Mouse (Mus musculus): ENCODE measurements at regions not wholly inside any gene's neighbourhood (a gene's known extent, or its start where the extent isn't known, plus 50 kb on each side); places are given as distances from the start of the nearest gene placed in this dataset.
A peak's percentile ranks its signal among the peaks of the same experiment; 100 is the strongest.
"Not testable (repeated sequence)": the region's sequence is repeated elsewhere in the genome, so short reads cannot be mapped to it uniquely, and the experiment has no call there.

DNA sequence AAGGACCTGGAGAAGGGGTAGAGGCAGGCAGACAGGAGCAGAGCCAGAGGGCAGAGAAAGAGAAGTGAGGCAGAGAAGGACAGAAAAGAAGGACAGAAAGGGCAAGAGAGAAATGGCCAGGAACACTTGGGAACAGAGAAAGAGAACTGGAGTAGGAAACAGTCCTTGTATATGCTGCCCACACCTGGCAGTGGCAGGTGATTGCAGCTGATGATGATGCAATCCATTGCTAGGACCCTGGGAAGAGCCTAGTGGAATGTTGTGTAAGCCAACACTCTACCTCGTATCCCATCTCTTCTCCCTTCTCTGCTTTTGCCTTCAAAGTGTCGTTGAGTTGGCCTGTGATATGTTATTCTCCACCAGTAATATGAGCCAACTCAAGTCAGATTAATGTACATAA lies 1195.9 kb downstream of the 9330182O14Rik start:
- H3K9me3 ChIP-seq (ENCODE audit: low read length): no peaks in the 10 kb centered on the region
- no peaks in the 10 kb centered on the region for H3K36me3 ChIP-seq (ENCODE audit: insufficient read depth, low read length)
- no peak overlapping the region for H3K4me3 ChIP-seq (replicated peaks; ENCODE audit: low read length)
- TF ChIP-seq CTCF (conservative IDR thresholded peaks at IDR 0.05; ENCODE audit: low read length) (no peak; the same call in 1 of the 2 replicates), POU5F1 (IDR thresholded peaks at IDR 0.05; ENCODE audit: borderline replicate concordance, low read length) (no peak), NANOG (IDR thresholded peaks at IDR 0.05; ENCODE audit: borderline replicate concordance, low read length) (no peak)
- H3K4me1 ChIP-seq (replicated peaks; ENCODE audit: low read depth, low read length): peaks cover 6% of the 10 kb centered on the region; the same call in 1 of the 2 replicates
- no peaks in the 10 kb centered on the region for H3K27me3 ChIP-seq (ENCODE audit: insufficient read depth, low read length)

DNA sequence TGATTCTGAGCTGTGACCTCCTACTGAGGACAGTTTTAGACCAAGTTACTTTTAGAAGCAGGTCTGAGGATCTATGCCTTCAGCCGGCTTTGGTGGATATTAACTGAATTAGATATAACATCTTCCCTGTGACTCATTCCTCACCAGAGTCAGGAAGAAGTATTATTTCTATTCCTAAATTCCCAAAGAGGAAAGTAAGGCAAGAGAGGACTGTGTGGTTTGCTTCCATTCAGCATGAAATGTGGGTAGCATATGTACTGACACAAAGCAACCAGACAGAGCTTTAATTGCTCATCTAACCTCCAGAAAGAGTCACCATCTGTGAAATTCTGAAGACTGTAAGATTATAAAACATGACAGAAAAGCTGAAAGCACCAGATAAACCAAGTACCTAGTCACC lies 1198.3 kb downstream of the 9330182O14Rik start:
- TF ChIP-seq POU5F1 (IDR thresholded peaks at IDR 0.05; ENCODE audit: borderline replicate concordance, low read length): no peak
- TF ChIP-seq CTCF (conservative IDR thresholded peaks at IDR 0.05; ENCODE audit: low read length): no peak
- no peak for TF ChIP-seq NANOG (IDR thresholded peaks at IDR 0.05; ENCODE audit: borderline replicate concordance, low read length)
- peaks cover 6% of the 10 kb centered on the region; the same call in 1 of the 2 replicates for H3K4me1 ChIP-seq (replicated peaks; ENCODE audit: low read depth, low read length)

DNA sequence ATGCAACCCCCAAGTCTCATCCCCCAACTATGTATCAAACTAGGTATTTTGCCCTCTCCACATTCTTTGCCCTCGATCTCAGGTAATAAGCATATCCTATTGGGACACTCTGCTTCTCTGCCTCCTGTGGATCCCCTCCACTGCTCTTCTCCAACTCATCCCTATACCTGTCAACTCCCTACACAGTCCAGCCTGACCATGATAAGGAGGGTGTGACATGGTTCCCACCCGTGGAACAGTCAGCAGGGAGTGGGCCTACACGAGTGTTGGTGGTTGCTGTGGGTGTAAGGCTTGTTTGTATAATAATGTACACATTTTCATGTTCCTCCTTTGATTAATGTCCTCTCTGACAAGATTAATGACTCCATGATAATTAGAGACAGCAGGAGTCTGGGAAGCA lies 1199.0 kb downstream of the 9330182O14Rik start:
- Histone ChIP-seq H3K36me3 (ENCODE audit: insufficient read depth, low read length) (no peaks in the 10 kb centered on the region), H3K9me3 (ENCODE audit: low read length) (no peaks in the 10 kb centered on the region), H3K4me1 (replicated peaks; ENCODE audit: low read depth, low read length) (peaks cover 6% of the 10 kb centered on the region; the same call in 1 of the 2 replicates), H3K27me3 (ENCODE audit: insufficient read depth, low read length) (no peaks in the 10 kb centered on the region), H3K4me3 (replicated peaks; ENCODE audit: low read length) (no peak overlapping the region)
- no peak for TF ChIP-seq NANOG (IDR thresholded peaks at IDR 0.05; ENCODE audit: borderline replicate concordance, low read length)

More for the DNA sequence above, 1198.3 kb downstream of the 9330182O14Rik start:
- H3K9me3 ChIP-seq (ENCODE audit: low read length): no peaks in the 10 kb centered on the region
- H3K4me3 ChIP-seq (replicated peaks; ENCODE audit: low read length): no peak overlapping the region
- no peaks in the 10 kb centered on the region for H3K36me3 ChIP-seq (ENCODE audit: insufficient read depth, low read length)
- H3K27me3 ChIP-seq (ENCODE audit: insufficient read depth, low read length): no peaks in the 10 kb centered on the region

DNA sequence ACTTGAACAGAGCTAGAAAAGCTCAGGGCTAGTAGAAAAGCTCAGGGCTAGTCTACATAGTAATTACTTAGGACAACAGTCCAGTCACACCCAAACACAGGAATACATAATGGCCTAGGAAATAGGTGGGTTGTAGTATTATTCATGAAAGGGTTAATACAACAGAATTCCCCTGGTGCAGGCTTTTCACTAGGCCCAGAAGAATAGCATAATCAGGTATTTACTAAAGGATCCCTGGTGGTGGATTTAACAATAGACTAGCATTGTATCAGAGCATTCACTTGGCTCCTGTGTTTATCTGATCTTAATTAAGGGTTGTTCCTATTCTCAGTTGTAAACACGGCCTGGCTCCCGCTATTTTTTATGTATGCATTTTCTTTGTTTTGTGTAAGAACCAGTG lies 1206.5 kb downstream of the 9330182O14Rik start:
- TF ChIP-seq NANOG (IDR thresholded peaks at IDR 0.05; ENCODE audit: borderline replicate concordance, low read length): 0 out of 2 replicates have a peak, but pooled peaks have one; percentile 8
- peaks cover 17% of the 10 kb centered on the region for H3K9me3 ChIP-seq (ENCODE audit: low read length)
- not testable (repeated sequence) for H3K4me3 ChIP-seq (replicated peaks; ENCODE audit: low read length); H3K27me3 ChIP-seq (ENCODE audit: insufficient read depth, low read length); H3K36me3 ChIP-seq (ENCODE audit: insufficient read depth, low read length); H3K4me1 ChIP-seq (replicated peaks; ENCODE audit: low read depth, low read length)

GRCm38 (mm10) chr15:41345554-41345953 lies 1211.4 kb downstream of the 9330182O14Rik start:
- no peak for TF ChIP-seq POU5F1 (IDR thresholded peaks at IDR 0.05; ENCODE audit: borderline replicate concordance, low read length)
- TF ChIP-seq CTCF (conservative IDR thresholded peaks at IDR 0.05; ENCODE audit: low read length): peak; percentile 16; the same call in 1 of the 2 replicates
- no peaks in the 10 kb centered on the region for H3K27me3 ChIP-seq (ENCODE audit: insufficient read depth, low read length)
- peaks cover 4% of the 10 kb centered on the region; the same call in 1 of the 2 replicates for H3K4me1 ChIP-seq (replicated peaks; ENCODE audit: low read depth, low read length)
- peaks cover 13% of the 10 kb centered on the region for H3K9me3 ChIP-seq (ENCODE audit: low read length)
- H3K36me3 ChIP-seq (ENCODE audit: insufficient read depth, low read length): no peaks in the 10 kb centered on the region
- no peak overlapping the region for H3K4me3 ChIP-seq (replicated peaks; ENCODE audit: low read length)

GRCm38 (mm10) chr15:41347221-41347620 lies 1213.1 kb downstream of the 9330182O14Rik start:
- Histone ChIP-seq H3K4me3 (replicated peaks; ENCODE audit: low read length) (peak overlapping the region; percentile 84), H3K27me3 (ENCODE audit: insufficient read depth, low read length) (no peaks in the 10 kb centered on the region), H3K36me3 (ENCODE audit: insufficient read depth, low read length) (no peaks in the 10 kb centered on the region), H3K9me3 (ENCODE audit: low read length) (no peaks in the 10 kb centered on the region), H3K4me1 (replicated peaks; ENCODE audit: low read depth, low read length) (peaks cover 15% of the 10 kb centered on the region)
- TF ChIP-seq NANOG (IDR thresholded peaks at IDR 0.05; ENCODE audit: borderline replicate concordance, low read length) (no peak), CTCF (conservative IDR thresholded peaks at IDR 0.05; ENCODE audit: low read length) (no peak), POU5F1 (IDR thresholded peaks at IDR 0.05; ENCODE audit: borderline replicate concordance, low read length) (no peak)

DNA sequence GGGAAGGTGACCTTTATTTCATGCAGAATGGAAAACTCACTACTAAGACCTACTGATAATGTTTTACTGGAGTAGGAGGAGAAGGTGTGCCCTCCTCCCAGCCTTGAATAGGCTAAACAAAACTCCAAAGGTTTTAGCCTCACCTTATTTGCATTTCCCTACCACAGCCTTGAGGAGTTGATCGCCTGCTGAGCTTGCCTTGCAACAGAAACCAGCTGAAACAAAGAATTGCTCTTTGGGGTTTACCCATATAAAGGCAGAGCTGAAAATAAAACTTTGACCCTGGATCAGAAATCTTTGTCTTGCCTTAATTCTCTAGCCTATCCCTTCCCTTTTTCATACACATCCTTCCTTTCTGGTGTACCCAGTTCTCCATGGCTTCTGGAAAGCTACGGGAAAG lies 1218.0 kb downstream of the 9330182O14Rik start:
- Histone ChIP-seq H3K9me3 (ENCODE audit: low read length) (no peaks in the 10 kb centered on the region), H3K27me3 (ENCODE audit: insufficient read depth, low read length) (no peaks in the 10 kb centered on the region), H3K4me3 (replicated peaks; ENCODE audit: low read length) (peak overlapping the region; percentile 23; the same call in 1 of the 2 replicates), H3K36me3 (ENCODE audit: insufficient read depth, low read length) (no peaks in the 10 kb centered on the region), H3K4me1 (replicated peaks; ENCODE audit: low read depth, low read length) (peaks cover 33% of the 10 kb centered on the region)
- TF ChIP-seq NANOG (IDR thresholded peaks at IDR 0.05; ENCODE audit: borderline replicate concordance, low read length) (peak; percentile 67; the same call in 1 of the 2 replicates), POU5F1 (IDR thresholded peaks at IDR 0.05; ENCODE audit: borderline replicate concordance, low read length) (no peak; the same call in 1 of the 2 replicates), CTCF (conservative IDR thresholded peaks at IDR 0.05; ENCODE audit: low read length) (no peak)

DNA sequence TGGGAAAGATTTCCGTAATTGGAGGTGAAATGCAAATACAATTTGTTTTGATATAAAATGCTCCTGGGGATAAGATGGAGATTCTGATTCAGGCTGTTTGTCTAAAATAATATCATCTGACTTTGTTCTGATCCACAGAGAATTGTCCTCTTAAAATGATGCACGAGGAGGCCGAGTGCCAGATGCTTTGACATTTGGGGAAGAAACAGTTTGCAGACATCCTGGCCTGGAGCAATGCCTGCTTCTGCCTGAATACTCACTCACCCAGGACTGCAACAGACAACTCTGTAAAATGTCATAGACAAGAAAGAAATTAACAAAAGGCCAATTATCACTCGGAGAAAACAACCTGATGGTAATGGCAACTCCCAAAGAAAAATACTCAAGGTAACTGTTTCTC lies 1225.1 kb downstream of the 9330182O14Rik start:
- TF ChIP-seq POU5F1 (IDR thresholded peaks at IDR 0.05; ENCODE audit: borderline replicate concordance, low read length): no peak
- TF ChIP-seq CTCF (conservative IDR thresholded peaks at IDR 0.05; ENCODE audit: low read length): no peak
- no peak for TF ChIP-seq NANOG (IDR thresholded peaks at IDR 0.05; ENCODE audit: borderline replicate concordance, low read length)
- H3K9me3 ChIP-seq (ENCODE audit: low read length): no peaks in the 10 kb centered on the region
- H3K4me3 ChIP-seq (replicated peaks; ENCODE audit: low read length): no peak overlapping the region
- no peaks in the 10 kb centered on the region for H3K36me3 ChIP-seq (ENCODE audit: insufficient read depth, low read length)
- peaks cover 5% of the 10 kb centered on the region for H3K4me1 ChIP-seq (replicated peaks; ENCODE audit: low read depth, low read length)
- H3K27me3 ChIP-seq (ENCODE audit: insufficient read depth, low read length): no peaks in the 10 kb centered on the region

- no peak for TF ChIP-seq CTCF (conservative IDR thresholded peaks at IDR 0.05; ENCODE audit: low read length)
- no peak for TF ChIP-seq NANOG (IDR thresholded peaks at IDR 0.05; ENCODE audit: borderline replicate concordance, low read length)
- no peak for TF ChIP-seq POU5F1 (IDR thresholded peaks at IDR 0.05; ENCODE audit: borderline replicate concordance, low read length)
- no peak overlapping the region for H3K4me3 ChIP-seq (replicated peaks; ENCODE audit: low read length)
- no peaks in the 10 kb centered on the region for H3K36me3 ChIP-seq (ENCODE audit: insufficient read depth, low read length)
- peaks cover 4% of the 10 kb centered on the region; the same call in 1 of the 2 replicates for H3K9me3 ChIP-seq (ENCODE audit: low read length)
- H3K27me3 ChIP-seq (ENCODE audit: insufficient read depth, low read length): no peaks in the 10 kb centered on the region
- no peaks in the 10 kb centered on the region for H3K4me1 ChIP-seq (replicated peaks; ENCODE audit: low read depth, low read length)
Observed at GRCm38 (mm10) chr15:41374669-41375068, 1240.5 kb downstream of the 9330182O14Rik start.

Data from E14TG2a.4 (cell line).